Mouse (Mus musculus) brown adipose tissue, adult 24 weeks (tissue): Measurements from ENCODE around the gene Tns3. TPM values are rescaled to one million over a fixed set of nuclear protein-coding genes. Genes with fewer than 3 reads are reported as not detected.

Source experiments
- H3K27ac ChIP-seq: fragments of 200-500 bp; replicated peaks from 2 replicates; pipeline ENCODE4 v1.5.1; 2012; ENCODE audit warnings: low read depth, mild to moderate bottlenecking, low read length
- H3K4me1 ChIP-seq: fragments of 200-500 bp; 2 replicates; pipeline ENCODE4 v1.6.1; 2012; ENCODE audit warnings: low read length, mixed read lengths; ENCODE audit not compliant: control insufficient read depth, insufficient read depth, insufficient read length
- H3K4me3 ChIP-seq: fragments of 200-500 bp; 2 replicates; pipeline ENCODE4 v1.5.1; 2012; ENCODE audit warnings: low read depth, mild to moderate bottlenecking, low read length, moderate library complexity; ENCODE audit not compliant: insufficient read depth
- polyA plus RNA-seq: library from polyadenylated mRNA; stranded (reverse); fragments of >200 nt; gene quantifications from 2 replicates; pipeline ENCODE4 v1.2.4, GENCODE M21; 2012; ENCODE audit not compliant: missing spikeins, insufficient read depth, insufficient read length

Gene Tns3
- polyA plus RNA-seq, 1 experiment, result 3.0 TPM

- Histone ChIP-seq H3K27ac (peak overlapping the region; percentile 31; the same call in 1 of the 2 replicates), H3K4me1 (0 out of 2 replicates have a peak, but pooled peaks cover 5% of the 10 kb centered on the region), H3K4me3 (peak overlapping the region; percentile 91)
These were observed 617 bp downstream of the Tns3 start for GRCm38 (mm10) chr11:8663444-8664392.

DNA sequence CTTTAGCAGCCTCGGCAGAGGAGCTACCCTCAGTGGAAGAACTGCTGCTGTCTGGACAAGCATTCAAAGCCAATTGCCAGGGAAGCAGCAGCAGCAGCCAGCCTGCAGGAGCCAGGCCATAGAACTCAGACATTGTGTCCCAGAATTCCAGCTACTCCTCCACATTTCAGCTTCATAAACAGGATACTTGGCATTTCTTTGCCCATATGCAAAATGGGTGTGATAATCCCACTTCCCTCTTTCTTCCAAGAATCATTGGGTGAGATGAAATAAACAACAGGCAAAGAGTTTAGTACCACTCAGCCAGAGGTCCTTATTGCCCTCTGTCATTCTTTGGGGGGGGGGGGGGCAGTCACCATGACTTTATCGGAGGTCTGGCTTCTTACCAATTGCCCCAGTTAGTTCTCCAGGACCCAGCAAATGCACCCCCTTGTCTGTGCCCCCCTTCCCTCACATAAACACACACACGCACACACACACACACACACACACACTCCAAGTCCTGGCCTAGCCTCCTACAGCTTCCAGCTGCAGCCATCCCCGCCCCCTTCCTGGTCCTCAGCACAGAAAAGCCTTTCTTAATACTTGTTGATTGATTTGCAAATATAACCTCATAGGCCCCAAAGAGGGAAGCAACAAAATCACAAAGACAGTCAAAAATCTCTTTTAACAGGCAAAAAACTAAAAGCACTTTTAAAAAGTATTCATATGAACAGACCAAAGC lies 1.5 kb downstream of the Tns3 start:
- Histone ChIP-seq H3K4me3 (peak overlapping the region; percentile 23; the same call in 1 of the 2 replicates), H3K4me1 (0 out of 2 replicates have a peak, but pooled peaks cover 6% of the 10 kb centered on the region)

GRCm38 (mm10) chr11:8660951-8661350 lies 3.4 kb downstream of the Tns3 start:
- no peak overlapping the region for H3K27ac ChIP-seq
- no peak overlapping the region for H3K4me3 ChIP-seq
- 0 out of 2 replicates have a peak, but pooled peaks cover 6% of the 10 kb centered on the region for H3K4me1 ChIP-seq

More for the DNA sequence above, 1.5 kb downstream of the Tns3 start:
- no peak overlapping the region for H3K27ac ChIP-seq

GRCm38 (mm10) chr11:8659851-8660250 lies 4.5 kb downstream of the Tns3 start:
- H3K4me3 ChIP-seq, result no peak overlapping the region
- 0 out of 2 replicates have a peak, but pooled peaks cover 6% of the 10 kb centered on the region for H3K4me1 ChIP-seq
- no peak overlapping the region for H3K27ac ChIP-seq

DNA sequence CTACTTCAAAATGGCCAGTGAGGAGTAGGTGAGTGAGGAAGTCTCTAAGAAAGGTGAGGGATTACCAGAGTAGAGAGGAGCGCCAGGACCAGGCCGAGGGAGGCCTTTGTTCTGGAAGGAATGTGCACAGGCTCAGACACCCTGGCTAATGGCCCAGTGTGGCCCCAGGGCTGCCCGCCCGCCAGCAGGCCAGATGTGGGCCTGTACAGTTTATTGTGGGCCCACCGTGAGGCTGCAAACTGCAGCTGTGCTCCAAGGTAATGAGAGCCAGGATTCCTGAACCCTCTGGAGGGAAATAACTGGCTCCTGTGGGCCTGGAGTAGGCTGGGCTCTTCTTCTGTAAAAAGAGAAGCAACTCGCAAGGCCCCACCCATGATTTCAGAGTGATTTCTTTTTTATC lies 5.3 kb downstream of the Tns3 start:
- peaks cover 7% of the 10 kb centered on the region; the same call in 1 of the 2 replicates for H3K4me1 ChIP-seq
- H3K4me3 ChIP-seq, result no peak overlapping the region
- no peak overlapping the region for H3K27ac ChIP-seq

DNA sequence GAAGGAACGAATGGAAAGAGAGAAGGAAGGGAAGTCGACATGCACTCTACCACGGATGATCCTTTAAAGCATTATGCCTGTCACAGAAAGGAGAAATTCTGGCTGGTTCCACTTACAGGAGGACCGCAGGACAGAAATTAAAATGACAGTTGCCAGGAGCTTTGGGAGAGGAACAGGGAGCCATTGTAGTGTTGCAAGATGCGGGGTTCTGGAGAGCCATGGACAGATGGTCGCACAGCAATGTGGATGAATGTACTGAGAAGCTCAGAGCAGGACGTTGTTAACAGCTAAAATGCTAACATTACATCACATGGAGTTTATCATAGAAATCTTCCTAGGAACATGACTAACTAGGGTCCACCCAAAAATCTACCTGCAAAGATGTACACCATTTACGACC lies 6.8 kb downstream of the Tns3 start:
- H3K4me1 ChIP-seq, result peaks cover 9% of the 10 kb centered on the region; the same call in 1 of the 2 replicates
- no peak overlapping the region for H3K27ac ChIP-seq
- no peak overlapping the region for H3K4me3 ChIP-seq

DNA sequence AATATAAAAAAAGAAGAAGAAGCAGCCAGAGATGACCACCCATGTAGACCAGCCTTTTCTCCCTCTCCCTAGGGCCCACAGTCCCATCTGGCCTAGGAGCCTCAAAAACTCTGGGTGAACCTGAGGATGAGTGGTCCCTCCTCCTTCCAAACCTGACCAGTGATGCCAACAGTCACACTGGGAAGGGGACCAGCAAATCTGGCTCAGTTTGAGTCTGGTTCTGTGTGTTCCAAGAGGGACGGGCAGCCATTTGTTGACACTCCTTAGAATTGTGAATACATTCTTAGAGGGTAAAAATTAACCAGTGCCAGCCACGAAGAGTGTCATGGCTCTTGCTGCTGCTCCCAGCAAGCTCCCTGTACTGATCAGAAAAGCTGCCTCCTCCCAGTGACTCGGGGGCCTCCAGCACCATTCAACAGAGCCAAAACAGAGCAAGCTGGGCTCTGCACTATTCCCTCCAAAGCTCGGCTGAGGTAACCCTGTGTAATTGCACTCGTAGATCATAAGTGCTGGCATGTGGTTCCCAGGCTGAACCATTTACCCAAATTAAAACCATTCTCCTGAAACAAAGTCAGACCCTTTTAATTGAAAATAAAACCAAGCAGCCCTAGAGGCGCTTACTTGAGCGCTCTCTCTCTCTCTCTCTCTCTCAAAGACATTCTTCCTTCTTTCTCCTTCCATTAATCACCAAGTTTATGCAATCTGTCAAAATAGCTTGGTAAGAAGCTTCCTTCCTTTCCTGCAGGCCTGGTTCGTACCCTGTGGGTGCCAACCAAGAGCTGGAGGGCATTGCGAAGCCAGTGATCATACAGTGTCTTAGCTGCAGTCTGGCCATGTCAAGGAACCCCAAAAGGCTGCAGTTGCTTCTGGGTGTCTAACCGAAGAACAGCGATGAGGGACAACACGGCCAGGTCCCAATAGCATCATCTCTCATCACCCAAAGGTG lies 7.6 kb downstream of the Tns3 start:
- H3K27ac ChIP-seq, result no peak overlapping the region
- H3K4me1 ChIP-seq, result peaks cover 9% of the 10 kb centered on the region; the same call in 1 of the 2 replicates
- no peak overlapping the region for H3K4me3 ChIP-seq

- H3K4me1 ChIP-seq, result peaks cover 5% of the 10 kb centered on the region; the same call in 1 of the 2 replicates
- H3K4me3 ChIP-seq, result no peak overlapping the region
- no peak overlapping the region for H3K27ac ChIP-seq
These were observed 10.5 kb downstream of the Tns3 start for GRCm38 (mm10) chr11:8653800-8654295.

- Histone ChIP-seq H3K27ac (no peak overlapping the region), H3K4me1 (peaks cover 2% of the 10 kb centered on the region; the same call in 1 of the 2 replicates), H3K4me3 (no peak overlapping the region)
These were observed 11.3 kb downstream of the Tns3 start for GRCm38 (mm10) chr11:8652792-8653645.

DNA sequence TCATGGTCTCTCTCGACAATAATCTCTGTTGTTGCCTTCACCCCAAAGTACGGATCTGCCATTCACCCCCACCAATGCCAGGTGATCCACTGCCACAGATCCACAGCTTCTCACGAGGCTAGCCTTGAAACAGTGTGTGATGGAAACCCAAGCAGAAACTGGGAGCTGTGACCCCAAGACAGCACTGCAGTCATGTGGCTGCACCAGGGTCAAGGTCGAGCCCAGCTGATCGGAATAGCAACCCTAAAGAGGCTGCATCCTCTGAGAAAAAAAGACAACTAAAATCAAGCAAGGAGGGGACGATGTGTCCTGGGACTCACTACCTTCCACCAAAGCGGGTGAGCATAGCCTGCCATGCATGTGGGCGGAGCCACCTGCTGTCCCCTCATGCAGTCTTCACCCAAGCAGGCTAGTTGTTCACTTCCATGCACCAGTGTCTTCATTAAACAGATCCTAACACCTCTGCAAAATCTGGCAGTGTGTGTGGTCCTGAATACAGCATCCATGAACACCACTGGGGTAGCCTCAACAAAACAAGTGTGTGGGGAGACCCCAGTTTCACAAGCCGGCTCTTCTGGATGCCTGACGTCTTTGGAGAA lies 12.1 kb downstream of the Tns3 start:
- Histone ChIP-seq H3K27ac (no peak overlapping the region), H3K4me1 (peaks cover 2% of the 10 kb centered on the region; the same call in 1 of the 2 replicates)

DNA sequence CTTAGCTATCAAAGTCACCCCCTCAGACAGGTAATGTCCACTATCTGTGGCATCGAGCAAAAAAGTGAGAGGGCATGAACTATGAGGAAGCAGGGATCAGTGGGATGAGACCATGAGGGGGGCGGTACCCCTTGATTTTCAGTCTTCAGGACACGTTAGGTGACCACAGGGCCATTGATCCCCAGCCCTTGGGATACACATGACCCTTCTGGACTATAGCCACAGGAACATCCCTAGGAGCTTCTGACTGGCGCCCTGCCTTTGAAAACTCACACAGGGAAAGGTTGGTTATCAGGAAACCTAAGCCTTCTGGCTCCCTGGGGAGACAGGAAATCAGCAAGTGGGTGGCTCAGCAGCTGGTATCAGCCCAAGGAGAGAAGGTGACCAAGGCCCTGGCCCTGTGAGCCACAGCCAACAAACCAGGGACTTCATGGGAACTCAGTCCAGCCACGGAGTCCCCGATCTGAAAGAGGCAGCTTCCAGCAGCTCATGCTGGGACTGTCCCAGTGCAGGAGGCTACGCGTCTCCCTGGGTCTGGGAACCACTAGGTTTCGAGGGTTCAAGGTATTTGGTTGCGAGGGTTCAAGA lies 12.8 kb downstream of the Tns3 start:
- H3K4me1 ChIP-seq, result peaks cover 2% of the 10 kb centered on the region; the same call in 1 of the 2 replicates
- H3K4me3 ChIP-seq, result no peak overlapping the region
- H3K27ac ChIP-seq, result no peak overlapping the region

More for the DNA sequence above, 12.1 kb downstream of the Tns3 start:
- no peak overlapping the region for H3K4me3 ChIP-seq

- Histone ChIP-seq H3K4me1 (peaks cover 3% of the 10 kb centered on the region; the same call in 1 of the 2 replicates), H3K4me3 (no peak overlapping the region), H3K27ac (no peak overlapping the region)
These were observed 18.7 kb downstream of the Tns3 start for GRCm38 (mm10) chr11:8645609-8646008.

- Histone ChIP-seq H3K4me1 (peaks cover 6% of the 10 kb centered on the region; the same call in 1 of the 2 replicates), H3K4me3 (no peak overlapping the region), H3K27ac (no peak overlapping the region)
These were observed 20.1 kb downstream of the Tns3 start for GRCm38 (mm10) chr11:8644272-8644671.
